Mouse (Mus musculus): Measurements from ENCODE around the gene Gpr89. TPM values are rescaled to one million over a fixed set of nuclear protein-coding genes. Genes with fewer than 3 reads are reported as not detected.
A peak's percentile ranks its signal among the peaks of the same experiment; 100 is the strongest.

The Gpr89 gene
- polyA plus RNA-seq, 1 experiment = 21.4 TPM

GRCm38 (mm10) chr3:96905592-96905991 lies 446 bp upstream of the Gpr89 start:
- Histone ChIP-seq H3K4me3 (ENCODE audit: insufficient read depth, low read length) (peak overlapping the region; percentile 72), H3K27ac (ENCODE audit: insufficient read depth, low read depth, low read length) (no peak overlapping the region), H3K4me1 (ENCODE audit: control insufficient read depth, insufficient read depth, low read length) (peaks cover 12% of the 10 kb centered on the region)
- TF ChIP-seq POLR2A (IDR thresholded peaks at IDR 0.05; ENCODE audit: borderline replicate concordance, low read depth, low read length) (no peak), CTCF (IDR thresholded peaks at IDR 0.05; ENCODE audit: low read depth, low read length) (no peak)

- Histone ChIP-seq H3K4me1 (ENCODE audit: control insufficient read depth, insufficient read depth, low read length) (peaks cover 18% of the 10 kb centered on the region), H3K4me3 (ENCODE audit: insufficient read depth, low read length) (peak within 1 kb of the TSS; percentile 72), H3K27ac (ENCODE audit: insufficient read depth, low read depth, low read length) (0 out of 2 replicates have a peak within 1 kb of the TSS, but pooled peaks have one; percentile 11)
- no peak for TF ChIP-seq CTCF (IDR thresholded peaks at IDR 0.05; ENCODE audit: low read depth, low read length)
- no peak for TF ChIP-seq POLR2A (IDR thresholded peaks at IDR 0.05; ENCODE audit: borderline replicate concordance, low read depth, low read length)
Observed at GRCm38 (mm10) chr3:96904393-96904792, 753 bp downstream of the Gpr89 start, which contains the start of gene Gja5. TSS of gene Gja5 (plus strand) at chr3:96904693.

GRCm38 (mm10) chr3:96902336-96902999 lies 2.7 kb downstream of the Gpr89 start:
- TF ChIP-seq POLR2A (IDR thresholded peaks at IDR 0.05; ENCODE audit: borderline replicate concordance, low read depth, low read length) (no peak), CTCF (IDR thresholded peaks at IDR 0.05; ENCODE audit: low read depth, low read length) (no peak)
- no peak overlapping the region for H3K27ac ChIP-seq (ENCODE audit: insufficient read depth, low read depth, low read length)

GRCm38 (mm10) chr3:96883690-96884089 lies 21.5 kb downstream of the Gpr89 start:
- no peak for TF ChIP-seq POLR2A (IDR thresholded peaks at IDR 0.05; ENCODE audit: borderline replicate concordance, low read depth, low read length)
- TF ChIP-seq CTCF (IDR thresholded peaks at IDR 0.05; ENCODE audit: low read depth, low read length) = no peak
- H3K4me1 ChIP-seq (ENCODE audit: control insufficient read depth, insufficient read depth, low read length) = peaks cover 22% of the 10 kb centered on the region
- no peak overlapping the region for H3K4me3 ChIP-seq (ENCODE audit: insufficient read depth, low read length)
- H3K27ac ChIP-seq (ENCODE audit: insufficient read depth, low read depth, low read length) = no peak overlapping the region

More at GRCm38 (mm10) chr3:96902336-96902999, 2.7 kb downstream of the Gpr89 start:
- H3K4me3 ChIP-seq (ENCODE audit: insufficient read depth, low read length) = no peak overlapping the region
- H3K4me1 ChIP-seq (ENCODE audit: control insufficient read depth, insufficient read depth, low read length) = peaks cover 20% of the 10 kb centered on the region

- TF ChIP-seq CTCF (IDR thresholded peaks at IDR 0.05; ENCODE audit: low read depth, low read length) = no peak
- TF ChIP-seq POLR2A (IDR thresholded peaks at IDR 0.05; ENCODE audit: borderline replicate concordance, low read depth, low read length) = no peak
- Histone ChIP-seq H3K27ac (ENCODE audit: insufficient read depth, low read depth, low read length) (no peak overlapping the region), H3K4me1 (ENCODE audit: control insufficient read depth, insufficient read depth, low read length) (peaks cover 20% of the 10 kb centered on the region), H3K4me3 (ENCODE audit: insufficient read depth, low read length) (no peak overlapping the region)
Observed at GRCm38 (mm10) chr3:96882061-96882849, 22.9 kb downstream of the Gpr89 start.

GRCm38 (mm10) chr3:96881557-96881956 lies 23.6 kb downstream of the Gpr89 start:
- Histone ChIP-seq H3K4me1 (ENCODE audit: control insufficient read depth, insufficient read depth, low read length) (peaks cover 20% of the 10 kb centered on the region), H3K27ac (ENCODE audit: insufficient read depth, low read depth, low read length) (no peak overlapping the region), H3K4me3 (ENCODE audit: insufficient read depth, low read length) (no peak overlapping the region)
- TF ChIP-seq CTCF (IDR thresholded peaks at IDR 0.05; ENCODE audit: low read depth, low read length) = no peak
- TF ChIP-seq POLR2A (IDR thresholded peaks at IDR 0.05; ENCODE audit: borderline replicate concordance, low read depth, low read length) = no peak

- H3K4me3 ChIP-seq (ENCODE audit: insufficient read depth, low read length) = no peak overlapping the region
- no peak for TF ChIP-seq CTCF (IDR thresholded peaks at IDR 0.05; ENCODE audit: low read depth, low read length)
- TF ChIP-seq POLR2A (IDR thresholded peaks at IDR 0.05; ENCODE audit: borderline replicate concordance, low read depth, low read length) = no peak
- H3K27ac ChIP-seq (ENCODE audit: insufficient read depth, low read depth, low read length) = no peak overlapping the region
- peaks cover 20% of the 10 kb centered on the region for H3K4me1 ChIP-seq (ENCODE audit: control insufficient read depth, insufficient read depth, low read length)
Observed at GRCm38 (mm10) chr3:96880385-96880784, 24.8 kb downstream of the Gpr89 start.

GRCm38 (mm10) chr3:96879536-96879935 lies 25.6 kb downstream of the Gpr89 start:
- Histone ChIP-seq H3K4me3 (ENCODE audit: insufficient read depth, low read length) (no peak overlapping the region), H3K27ac (ENCODE audit: insufficient read depth, low read depth, low read length) (no peak overlapping the region), H3K4me1 (ENCODE audit: control insufficient read depth, insufficient read depth, low read length) (peaks cover 20% of the 10 kb centered on the region)
- TF ChIP-seq POLR2A (IDR thresholded peaks at IDR 0.05; ENCODE audit: borderline replicate concordance, low read depth, low read length) (no peak), CTCF (IDR thresholded peaks at IDR 0.05; ENCODE audit: low read depth, low read length) (no peak)

GRCm38 (mm10) chr3:96874808-96875571 lies 30.2 kb downstream of the Gpr89 start:
- Histone ChIP-seq H3K4me3 (ENCODE audit: insufficient read depth, low read length) (no peak overlapping the region), H3K27ac (ENCODE audit: insufficient read depth, low read depth, low read length) (no peak overlapping the region), H3K4me1 (ENCODE audit: control insufficient read depth, insufficient read depth, low read length) (no peaks in the 10 kb centered on the region)
- no peak for TF ChIP-seq POLR2A (IDR thresholded peaks at IDR 0.05; ENCODE audit: borderline replicate concordance, low read depth, low read length)
- TF ChIP-seq CTCF (IDR thresholded peaks at IDR 0.05; ENCODE audit: low read depth, low read length) = no peak

Data from bone marrow macrophage, adult 2 months (primary cell).